Mouse (Mus musculus) kidney, embryonic 14.5 days (tissue): ENCODE data around the gene Olfm1. TPM values are rescaled to one million over a fixed set of nuclear protein-coding genes. Genes with fewer than 3 reads are reported as not detected.

ENCODE experiments used
- ATAC-seq: fragments of 200-750 bp; cut with Nextera tagmentation; 2 replicates; pipeline ENCODE4 v1.8.0; 2017; ENCODE audit warnings: moderate number of reproducible peaks, mild to moderate bottlenecking, moderate TSS enrichment, moderate library complexity; ENCODE audit not compliant: low FRiP score, low TSS enrichment
- H3K27ac ChIP-seq: fragments of 300-500 bp; sonication (generic); 2 replicates; pipeline ENCODE4 v1.5.1; 2014; ENCODE audit warnings: low read depth, mild to moderate bottlenecking, low read length, moderate library complexity, mixed read lengths
- H3K27me3 ChIP-seq: fragments of 300-500 bp; sonication (generic); 2 replicates; pipeline ENCODE4 v1.6.1; 2014; ENCODE audit warnings: mild to moderate bottlenecking, low read length; ENCODE audit not compliant: control insufficient read depth, insufficient read depth
- H3K36me3 ChIP-seq: fragments of 300-500 bp; sonication (generic); 2 replicates; pipeline ENCODE4 v1.6.1; 2014; ENCODE audit warnings: low read length, mixed read lengths; ENCODE audit not compliant: control insufficient read depth, insufficient read depth
- H3K4me1 ChIP-seq: fragments of 300-500 bp; sonication (generic); 2 replicates; pipeline ENCODE4 v1.6.1; 2014; ENCODE audit warnings: low read length, mixed read lengths; ENCODE audit not compliant: control insufficient read depth, insufficient read depth
- H3K4me2 ChIP-seq: fragments of 300-500 bp; sonication (generic); replicated peaks from 2 replicates; pipeline ENCODE4 v1.6.1; 2014; ENCODE audit warnings: low read depth, mild to moderate bottlenecking, low read length
- H3K4me3 ChIP-seq: fragments of 300-500 bp; sonication (generic); 2 replicates; pipeline ENCODE4 v1.5.1; 2014; ENCODE audit warnings: mild to moderate bottlenecking, low read length
- H3K9ac ChIP-seq: fragments of 300-500 bp; sonication (generic); 2 replicates; pipeline ENCODE4 v1.6.1; 2014; ENCODE audit warnings: low read depth, mild to moderate bottlenecking, low read length, moderate library complexity
- H3K9me3 ChIP-seq: fragments of 300-500 bp; sonication (generic); 2 replicates; pipeline ENCODE4 v1.6.1; 2016; ENCODE audit warnings: low read length; ENCODE audit not compliant: control insufficient read depth
- WGBS: fragments of 180-500 bp; shearing (Covaris S2); extraction: QIAGEN DNeasy Blood & Tissue Kit; methylation state at CpG from one replicate; pipeline ENCODE4 v1.1.7; 2014; 5-methylcytosine and 5-hydroxymethylcytosine counted together
- polyA plus RNA-seq: library from polyadenylated mRNA; unstranded; fragments of >200 nt; fragmentation: Nextera tagmentation; extraction: Ambion mirVana; gene quantifications from 2 replicates; pipeline ENCODE4 v1.2.1, GENCODE M21; 2014

Olfm1 gene
- polyA plus RNA-seq, 1 experiment from 2014 or later: 16.2 TPM

- Histone ChIP-seq H3K27me3 (no peaks in the 10 kb centered on the region), H3K9me3 (no peaks in the 10 kb centered on the region), H3K4me1 (no peaks in the 10 kb centered on the region), H3K4me2 (no peak overlapping the region), H3K4me3 (no peak overlapping the region), H3K9ac (no peak overlapping the region), H3K27ac (no peak overlapping the region), H3K36me3 (peaks cover 3% of the 10 kb centered on the region; the same call in 1 of the 2 replicates)
- no peak for ATAC-seq
- WGBS: 100% methylated on average over 1 of the region's 1 CpGs
Measured at GRCm38 (mm10) chr2:28217783-28218182, 25.0 kb downstream of the Olfm1 start.

GRCm38 (mm10) chr2:28218651-28219356 is 26.0 kb downstream of the Olfm1 start:
- H3K4me3 ChIP-seq: no peak overlapping the region
- H3K27ac ChIP-seq: no peak overlapping the region
- 65% methylated on average over 7 of the region's 7 CpGs for WGBS
- no peaks in the 10 kb centered on the region for H3K4me1 ChIP-seq
- H3K27me3 ChIP-seq: no peaks in the 10 kb centered on the region
- H3K9me3 ChIP-seq: no peaks in the 10 kb centered on the region
- ATAC-seq: no peak
- peaks cover 3% of the 10 kb centered on the region; the same call in 1 of the 2 replicates for H3K36me3 ChIP-seq
- no peak overlapping the region for H3K9ac ChIP-seq
- no peak overlapping the region for H3K4me2 ChIP-seq

GRCm38 (mm10) chr2:28219625-28220024 is 26.8 kb downstream of the Olfm1 start:
- Histone ChIP-seq H3K36me3 (0 out of 2 replicates have a peak, but pooled peaks cover 3% of the 10 kb centered on the region), H3K9ac (no peak overlapping the region), H3K4me2 (no peak overlapping the region), H3K4me1 (no peaks in the 10 kb centered on the region), H3K27me3 (no peaks in the 10 kb centered on the region), H3K27ac (no peak overlapping the region), H3K4me3 (no peak overlapping the region), H3K9me3 (no peaks in the 10 kb centered on the region)
- no peak for ATAC-seq
- WGBS: 94% methylated on average over 1 of the region's 1 CpGs

GRCm38 (mm10) chr2:28221803-28222202 is 29.0 kb downstream of the Olfm1 start:
- WGBS: 80% methylated on average over 2 of the region's 2 CpGs
- H3K4me2 ChIP-seq: no peak overlapping the region

GRCm38 (mm10) chr2:28224819-28225218 is 32.0 kb downstream of the Olfm1 start:
- no peak overlapping the region for H3K4me3 ChIP-seq
- no peaks in the 10 kb centered on the region; the same call in 1 of the 2 replicates for H3K4me1 ChIP-seq
- H3K27me3 ChIP-seq: no peaks in the 10 kb centered on the region
- peaks cover 5% of the 10 kb centered on the region; the same call in 1 of the 2 replicates for H3K36me3 ChIP-seq
- no peak for ATAC-seq
- H3K27ac ChIP-seq: no peak overlapping the region
- no peak overlapping the region for H3K4me2 ChIP-seq
- 71% methylated on average over 5 of the region's 5 CpGs for WGBS
- no peaks in the 10 kb centered on the region for H3K9me3 ChIP-seq
- no peak overlapping the region for H3K9ac ChIP-seq

More at GRCm38 (mm10) chr2:28221803-28222202, 29.0 kb downstream of the Olfm1 start:
- H3K4me1 ChIP-seq: no peaks in the 10 kb centered on the region; the same call in 1 of the 2 replicates
- H3K27me3 ChIP-seq: no peaks in the 10 kb centered on the region
- H3K4me3 ChIP-seq: no peak overlapping the region
- ATAC-seq: no peak
- no peaks in the 10 kb centered on the region for H3K9me3 ChIP-seq
- no peak overlapping the region for H3K27ac ChIP-seq
- H3K9ac ChIP-seq: no peak overlapping the region
- no peaks in the 10 kb centered on the region for H3K36me3 ChIP-seq

- WGBS: 61% methylated on average over 3 of the region's 3 CpGs
- ATAC-seq: no peak
- H3K27ac ChIP-seq: no peak overlapping the region
Measured at GRCm38 (mm10) chr2:28225906-28226305, 33.1 kb downstream of the Olfm1 start.

GRCm38 (mm10) chr2:28226971-28227370 is 34.2 kb downstream of the Olfm1 start:
- 30% methylated on average over 5 of the region's 5 CpGs for WGBS
- no peak overlapping the region for H3K4me3 ChIP-seq
- no peaks in the 10 kb centered on the region for H3K27me3 ChIP-seq
- H3K9ac ChIP-seq: no peak overlapping the region
- no peaks in the 10 kb centered on the region for H3K9me3 ChIP-seq
- no peak for ATAC-seq
- H3K27ac ChIP-seq: no peak overlapping the region
- no peaks in the 10 kb centered on the region; the same call in 1 of the 2 replicates for H3K4me1 ChIP-seq
- H3K36me3 ChIP-seq: peaks cover 8% of the 10 kb centered on the region; the same call in 1 of the 2 replicates
- H3K4me2 ChIP-seq: no peak overlapping the region

More at GRCm38 (mm10) chr2:28225906-28226305, 33.1 kb downstream of the Olfm1 start:
- no peaks in the 10 kb centered on the region for H3K9me3 ChIP-seq
- H3K4me3 ChIP-seq: no peak overlapping the region
- H3K4me1 ChIP-seq: no peaks in the 10 kb centered on the region; the same call in 1 of the 2 replicates
- peaks cover 8% of the 10 kb centered on the region; the same call in 1 of the 2 replicates for H3K36me3 ChIP-seq
- no peak overlapping the region for H3K4me2 ChIP-seq
- H3K9ac ChIP-seq: no peak overlapping the region
- no peaks in the 10 kb centered on the region for H3K27me3 ChIP-seq

GRCm38 (mm10) chr2:28227589-28228191 is 34.9 kb downstream of the Olfm1 start:
- Histone ChIP-seq H3K9ac (no peak overlapping the region), H3K4me3 (no peak overlapping the region), H3K27ac (no peak overlapping the region), H3K4me2 (no peak overlapping the region), H3K36me3 (peaks cover 8% of the 10 kb centered on the region; the same call in 1 of the 2 replicates), H3K27me3 (no peaks in the 10 kb centered on the region), H3K9me3 (no peaks in the 10 kb centered on the region), H3K4me1 (no peaks in the 10 kb centered on the region; the same call in 1 of the 2 replicates)
- no peak for ATAC-seq
- WGBS: 72% methylated on average over 8 of the region's 8 CpGs

GRCm38 (mm10) chr2:28228364-28228763 is 35.6 kb downstream of the Olfm1 start:
- Histone ChIP-seq H3K4me3 (no peak overlapping the region), H3K4me1 (no peaks in the 10 kb centered on the region; the same call in 1 of the 2 replicates), H3K9me3 (no peaks in the 10 kb centered on the region), H3K9ac (no peak overlapping the region), H3K36me3 (peaks cover 8% of the 10 kb centered on the region; the same call in 1 of the 2 replicates), H3K4me2 (no peak overlapping the region), H3K27me3 (no peaks in the 10 kb centered on the region), H3K27ac (no peak overlapping the region)
- 87% methylated on average over 4 of the region's 4 CpGs for WGBS
- no peak for ATAC-seq
